Mouse (Mus musculus): ENCODE measurements around the gene Lrsam1. TPM values are rescaled to one million over a fixed set of nuclear protein-coding genes. Genes with fewer than 3 reads are reported as not detected.
A peak's percentile ranks its signal among the peaks of the same experiment; 100 is the strongest.

Lrsam1 gene
- polyA plus RNA-seq, 2 experiments = 9.4 to 18.0 TPM

- no peak for TF ChIP-seq POLR2A (IDR thresholded peaks at IDR 0.05; ENCODE audit: borderline replicate concordance, extremely low read depth, insufficient read depth, insufficient read length)
- H3K4me1 ChIP-seq (ENCODE audit: control insufficient read depth, insufficient read depth, low read length) = no peaks in the 10 kb centered on the region
- H3K27me3 ChIP-seq (ENCODE audit: control insufficient read depth, insufficient read depth, low read length) = no peaks in the 10 kb centered on the region
- H3K27ac ChIP-seq (replicated peaks; ENCODE audit: low read depth, low read length) = no peak overlapping the region
- no peak overlapping the region for H3K4me3 ChIP-seq (replicated peaks; ENCODE audit: low read length)
- DNase-seq (ENCODE audit: low spot score) = no peak
- peaks cover 83% of the 10 kb centered on the region for H3K36me3 ChIP-seq (ENCODE audit: control insufficient read depth, insufficient read depth, low read length)
- 90% methylated on average over 15 of the region's 15 CpGs for WGBS
- H3K9ac ChIP-seq (ENCODE audit: low read depth, low read length, severe bottlenecking) = no peak overlapping the region
- ATAC-seq (ENCODE audit: low FRiP score, low read depth) = no peak
- H3K4me2 ChIP-seq (replicated peaks; ENCODE audit: low read depth, low read length, severe bottlenecking) = no peak overlapping the region
- H3K9me3 ChIP-seq (ENCODE audit: control insufficient read depth, low read length) = no peaks in the 10 kb centered on the region
These were observed 39.5 kb downstream of the Lrsam1 start for GRCm38 (mm10) chr2:32921801-32922380.

GRCm38 (mm10) chr2:32921235-32921634 is 40.2 kb downstream of the Lrsam1 start:
- no peaks in the 10 kb centered on the region for H3K27me3 ChIP-seq (ENCODE audit: control insufficient read depth, insufficient read depth, low read length)
- no peak for ATAC-seq (ENCODE audit: low FRiP score, low read depth)
- peaks cover 83% of the 10 kb centered on the region for H3K36me3 ChIP-seq (ENCODE audit: control insufficient read depth, insufficient read depth, low read length)
- no peak for DNase-seq (ENCODE audit: low spot score)
- WGBS = 79% methylated on average over 7 of the region's 7 CpGs
- H3K4me1 ChIP-seq (ENCODE audit: control insufficient read depth, insufficient read depth, low read length) = no peaks in the 10 kb centered on the region
- no peak overlapping the region for H3K27ac ChIP-seq (replicated peaks; ENCODE audit: low read depth, low read length)
- no peaks in the 10 kb centered on the region for H3K9me3 ChIP-seq (ENCODE audit: control insufficient read depth, low read length)
- H3K4me3 ChIP-seq (replicated peaks; ENCODE audit: low read length) = no peak overlapping the region
- H3K9ac ChIP-seq (ENCODE audit: low read depth, low read length, severe bottlenecking) = no peak overlapping the region
- TF ChIP-seq POLR2A (IDR thresholded peaks at IDR 0.05; ENCODE audit: borderline replicate concordance, extremely low read depth, insufficient read depth, insufficient read length) = no peak
- no peak overlapping the region for H3K4me2 ChIP-seq (replicated peaks; ENCODE audit: low read depth, low read length, severe bottlenecking)

GRCm38 (mm10) chr2:32918391-32918790 is 43.0 kb downstream of the Lrsam1 start:
- Histone ChIP-seq H3K27ac (replicated peaks; ENCODE audit: low read depth, low read length) (no peak overlapping the region), H3K4me3 (replicated peaks; ENCODE audit: low read length) (no peak overlapping the region), H3K9ac (ENCODE audit: low read depth, low read length, severe bottlenecking) (no peak overlapping the region), H3K4me2 (replicated peaks; ENCODE audit: low read depth, low read length, severe bottlenecking) (no peak overlapping the region), H3K36me3 (ENCODE audit: control insufficient read depth, insufficient read depth, low read length) (peaks cover 86% of the 10 kb centered on the region), H3K9me3 (ENCODE audit: control insufficient read depth, low read length) (no peaks in the 10 kb centered on the region), H3K4me1 (ENCODE audit: control insufficient read depth, insufficient read depth, low read length) (peaks cover 9% of the 10 kb centered on the region), H3K27me3 (ENCODE audit: control insufficient read depth, insufficient read depth, low read length) (no peaks in the 10 kb centered on the region)
- WGBS = 32% methylated on average over 9 of the region's 9 CpGs
- no peak for DNase-seq (ENCODE audit: low spot score)
- no peak for ATAC-seq (ENCODE audit: low FRiP score, low read depth)
- TF ChIP-seq POLR2A (IDR thresholded peaks at IDR 0.05; ENCODE audit: borderline replicate concordance, extremely low read depth, insufficient read depth, insufficient read length) = no peak

GRCm38 (mm10) chr2:32917526-32917925 is 43.9 kb downstream of the Lrsam1 start:
- Histone ChIP-seq H3K27me3 (ENCODE audit: control insufficient read depth, insufficient read depth, low read length) (no peaks in the 10 kb centered on the region), H3K4me2 (replicated peaks; ENCODE audit: low read depth, low read length, severe bottlenecking) (no peak overlapping the region), H3K27ac (replicated peaks; ENCODE audit: low read depth, low read length) (no peak overlapping the region), H3K9me3 (ENCODE audit: control insufficient read depth, low read length) (no peaks in the 10 kb centered on the region), H3K4me3 (replicated peaks; ENCODE audit: low read length) (no peak overlapping the region), H3K36me3 (ENCODE audit: control insufficient read depth, insufficient read depth, low read length) (peaks cover 83% of the 10 kb centered on the region), H3K4me1 (ENCODE audit: control insufficient read depth, insufficient read depth, low read length) (peaks cover 9% of the 10 kb centered on the region), H3K9ac (ENCODE audit: low read depth, low read length, severe bottlenecking) (no peak overlapping the region)
- ATAC-seq (ENCODE audit: low FRiP score, low read depth) = no peak
- WGBS = 85% methylated on average over 10 of the region's 11 CpGs
- no peak for DNase-seq (ENCODE audit: low spot score)
- no peak for TF ChIP-seq POLR2A (IDR thresholded peaks at IDR 0.05; ENCODE audit: borderline replicate concordance, extremely low read depth, insufficient read depth, insufficient read length)

- no peak for TF ChIP-seq POLR2A (IDR thresholded peaks at IDR 0.05; ENCODE audit: borderline replicate concordance, extremely low read depth, insufficient read depth, insufficient read length)
- H3K4me2 ChIP-seq (replicated peaks; ENCODE audit: low read depth, low read length, severe bottlenecking) = no peak overlapping the region
- no peaks in the 10 kb centered on the region for H3K9me3 ChIP-seq (ENCODE audit: control insufficient read depth, low read length)
- 38% methylated on average over 3 of the region's 3 CpGs for WGBS
- no peak overlapping the region for H3K4me3 ChIP-seq (replicated peaks; ENCODE audit: low read length)
- H3K27me3 ChIP-seq (ENCODE audit: control insufficient read depth, insufficient read depth, low read length) = no peaks in the 10 kb centered on the region
- H3K4me1 ChIP-seq (ENCODE audit: control insufficient read depth, insufficient read depth, low read length) = peaks cover 9% of the 10 kb centered on the region
- ATAC-seq (ENCODE audit: low FRiP score, low read depth) = peak; percentile 17; the same call in 1 of the 2 replicates
- peak; percentile 40 for DNase-seq (ENCODE audit: low spot score)
- peak overlapping the region; percentile 43 for H3K9ac ChIP-seq (ENCODE audit: low read depth, low read length, severe bottlenecking)
- peak overlapping the region; percentile 65 for H3K27ac ChIP-seq (replicated peaks; ENCODE audit: low read depth, low read length)
- peaks cover 80% of the 10 kb centered on the region for H3K36me3 ChIP-seq (ENCODE audit: control insufficient read depth, insufficient read depth, low read length)
These were observed 46.5 kb downstream of the Lrsam1 start for GRCm38 (mm10) chr2:32914896-32915295.

Data from limb, embryonic 14.5 days (tissue).